9 mouse cellular contexts compared by ENCODE assay signal in genomic region chr8:126806591-126806990, GRCm38 (mm10).
DNase-seq lines count a peak whose midpoint lies in the region; ATAC-seq and TF ChIP-seq lines count a peak whose summit lies in the region.
"Had no signal": no experiment of that assay in that cellular context is flagged by ENCODE, and none has a peak within 500 bp of the region (broad histone marks: within the 10 kb centered on the region; RNA-seq: fewer than 3 reads in every experiment).

No protein-coding gene starts in this region.

- no peaks in the 10 kb centered on the region for H3K36me3 ChIP-seq in kidney, adult 2 months (ENCODE audit: control insufficient read depth, insufficient read depth, low read length)
- no peaks in the 10 kb centered on the region for H3K36me3 ChIP-seq in embryonic facial prominence, embryonic 12.5 days
- no peaks in the 10 kb centered on the region for H3K36me3 ChIP-seq in limb, embryonic 15.5 days
- H3K36me3 ChIP-seq: midbrain, embryonic 12.5 days had no signal

- no peak for TF ChIP-seq CTCF in kidney, adult 2 months (conservative IDR thresholded peaks at IDR 0.05; ENCODE audit: insufficient read depth, insufficient read length, low read depth, low read length)
- no peak for TF ChIP-seq CTCF in bone marrow, adult 2 months (IDR thresholded peaks at IDR 0.05; ENCODE audit: control insufficient read depth, insufficient read depth, low read length)

- no peak overlapping the region for H3K9ac ChIP-seq in embryonic facial prominence, embryonic 12.5 days
- no peak overlapping the region for H3K9ac ChIP-seq in limb, embryonic 15.5 days
- H3K9ac ChIP-seq: midbrain, embryonic 12.5 days had no signal

- H3K27ac ChIP-seq in kidney, adult 2 months (ENCODE audit: insufficient read depth, low read depth, low read length): peak overlapping the region; percentile 80
- peak overlapping the region; percentile 85 for H3K27ac ChIP-seq in bone marrow, adult 2 months (ENCODE audit: control insufficient read depth, insufficient read depth, low read depth, low read length, poor library complexity)
- H3K27ac ChIP-seq in embryonic facial prominence, embryonic 12.5 days: 0 out of 2 replicates have a peak overlapping the region, but pooled peaks have one; percentile 67
- peak overlapping the region; percentile 69 for H3K27ac ChIP-seq in limb, embryonic 15.5 days
- H3K27ac ChIP-seq: midbrain, embryonic 12.5 days had no signal

- ATAC-seq in embryonic facial prominence, embryonic 12.5 days (ENCODE audit: insufficient number of reproducible peaks, insufficient read depth, low FRiP score, low TSS enrichment): no peak
- no peak for ATAC-seq in limb, embryonic 15.5 days (ENCODE audit: insufficient number of reproducible peaks, low FRiP score, low TSS enrichment, low read depth)

- no peak for TF ChIP-seq POLR2A in kidney, adult 2 months (IDR thresholded peaks at IDR 0.05; ENCODE audit: low read depth, low read length)
- no peak for TF ChIP-seq POLR2A in bone marrow, adult 2 months (IDR thresholded peaks at IDR 0.05; ENCODE audit: borderline replicate concordance, control insufficient read depth, low read depth, low read length)

- 98% methylated on average over 2 of the region's 2 CpGs for WGBS in kidney, adult 2 months
- 83% methylated on average over 2 of the region's 2 CpGs for WGBS in bone marrow, adult 2 months
- 89% methylated on average over 2 of the region's 2 CpGs for WGBS in embryonic facial prominence, embryonic 12.5 days
- 91% methylated on average over 2 of the region's 2 CpGs for WGBS in limb, embryonic 15.5 days

- H3K27me3 ChIP-seq in kidney, adult 2 months (replicated peaks; ENCODE audit: control insufficient read depth, insufficient read depth, low read length): no peaks in the 10 kb centered on the region
- H3K27me3 ChIP-seq in embryonic facial prominence, embryonic 12.5 days: no peaks in the 10 kb centered on the region
- no peaks in the 10 kb centered on the region for H3K27me3 ChIP-seq in limb, embryonic 15.5 days

- no peak for DNase-seq in kidney, adult 2 months
- DNase-seq in kidney, postnatal 36 days: no peak
- DNase-seq in urinary bladder, postnatal 10 days (ENCODE audit: low spot score): no peak
- no peak for DNase-seq in adrenal gland, postnatal 25 days
- DNase-seq: cerebellum, adult 11 months had no signal

- no peaks in the 10 kb centered on the region for H3K9me3 ChIP-seq in embryonic facial prominence, embryonic 12.5 days
- H3K9me3 ChIP-seq in limb, embryonic 15.5 days: no peaks in the 10 kb centered on the region
- H3K9me3 ChIP-seq: midbrain, embryonic 12.5 days had no signal

- peaks cover 27% of the 10 kb centered on the region; the same call in 1 of the 2 replicates for H3K4me1 ChIP-seq in kidney, adult 2 months (ENCODE audit: control insufficient read depth, insufficient read depth, low read length)
- H3K4me1 ChIP-seq in bone marrow, adult 2 months (ENCODE audit: control insufficient read depth, insufficient read depth, low read length): peaks cover 24% of the 10 kb centered on the region
- no peaks in the 10 kb centered on the region; the same call in 1 of the 2 replicates for H3K4me1 ChIP-seq in embryonic facial prominence, embryonic 12.5 days
- peaks cover 10% of the 10 kb centered on the region; the same call in 1 of the 2 replicates for H3K4me1 ChIP-seq in limb, embryonic 15.5 days
- H3K4me1 ChIP-seq: midbrain, embryonic 12.5 days had no signal

- no peak overlapping the region for H3K4me3 ChIP-seq in kidney, adult 2 months (ENCODE audit: insufficient read depth, low read depth, low read length)
- no peak overlapping the region for H3K4me3 ChIP-seq in bone marrow, adult 2 months (replicated peaks; ENCODE audit: control insufficient read depth, low read depth, low read length)
- no peak overlapping the region for H3K4me3 ChIP-seq in embryonic facial prominence, embryonic 12.5 days
- no peak overlapping the region for H3K4me3 ChIP-seq in limb, embryonic 15.5 days
- H3K4me3 ChIP-seq: midbrain, embryonic 12.5 days had no signal

- no peak overlapping the region for H3K4me2 ChIP-seq in embryonic facial prominence, embryonic 12.5 days (replicated peaks)
- no peak overlapping the region for H3K4me2 ChIP-seq in limb, embryonic 15.5 days
- H3K4me2 ChIP-seq: midbrain, embryonic 12.5 days had no signal
